12 mouse cellular contexts compared by ENCODE assay signal in genomic region chr4:41532420-41532819, GRCm38 (mm10). TPM values are rescaled to one million over a fixed set of nuclear protein-coding genes. Genes with fewer than 3 reads are reported as not detected.
DNase-seq lines count a peak whose midpoint lies in the region; ATAC-seq and TF ChIP-seq lines count a peak whose summit lies in the region.
"Had no signal": no experiment of that assay in that cellular context is flagged by ENCODE, and none has a peak within 500 bp of the region (broad histone marks: within the 10 kb centered on the region; RNA-seq: fewer than 3 reads in every experiment).

No protein-coding gene starts in this region.

- no peaks in the 10 kb centered on the region for H3K36me3 ChIP-seq in heart, embryonic 11.5 days (ENCODE audit: control insufficient read depth, insufficient read depth, low read length)
- no peaks in the 10 kb centered on the region for H3K36me3 ChIP-seq in embryonic facial prominence, embryonic 11.5 days (replicated peaks; ENCODE audit: control insufficient read depth, insufficient read depth, low read depth, low read length)
- H3K36me3 ChIP-seq: heart, embryonic 15.5 days; neural tube, embryonic 12.5 days had no signal

- H3K27me3 ChIP-seq in heart, embryonic 11.5 days (ENCODE audit: control insufficient read depth, insufficient read depth, low read length): peaks cover 2% of the 10 kb centered on the region; the same call in 1 of the 2 replicates
- no peaks in the 10 kb centered on the region for H3K27me3 ChIP-seq in embryonic facial prominence, embryonic 11.5 days (ENCODE audit: control insufficient read depth, insufficient read depth, low read length)
- H3K27me3 ChIP-seq: forebrain, embryonic 13.5 days; heart, embryonic 15.5 days; neural tube, embryonic 12.5 days had no signal

- H3K4me3 ChIP-seq in heart, embryonic 11.5 days (ENCODE audit: low read depth, low read length): no peak overlapping the region
- H3K4me3 ChIP-seq in embryonic facial prominence, embryonic 11.5 days (ENCODE audit: low read depth, low read length): no peak overlapping the region
- no peak overlapping the region for H3K4me3 ChIP-seq in left cerebral cortex, adult 2 months
- H3K4me3 ChIP-seq: forebrain, embryonic 13.5 days; heart, embryonic 15.5 days; neural tube, embryonic 12.5 days had no signal

- 18% methylated on average over 6 of the region's 6 CpGs for WGBS in heart, embryonic 11.5 days (ENCODE audit: insufficient replicate concordance)
- WGBS in embryonic facial prominence, embryonic 11.5 days: 19% methylated on average over 6 of the region's 6 CpGs

- intact Hi-C loops in heart, postnatal 10 days (cut with DNase I): no loop called here
- intact Hi-C loops in left cerebral cortex, adult 2 months (cut with DNase I): no loop called here

- H3K4me2 ChIP-seq in heart, embryonic 11.5 days: no peak overlapping the region
- no peak overlapping the region for H3K4me2 ChIP-seq in embryonic facial prominence, embryonic 11.5 days (ENCODE audit: low read depth, low read length)
- H3K4me2 ChIP-seq: forebrain, embryonic 13.5 days; heart, embryonic 15.5 days; neural tube, embryonic 12.5 days had no signal

- DNase-seq in heart, postnatal 10 days: peak; percentile 27 to 46
- peak; percentile 74 for DNase-seq in testis, postnatal 10 days (ENCODE audit: low spot score)
- no peak for DNase-seq in testis, postnatal 14 days (ENCODE audit: low spot score)
- DNase-seq in embryonic facial prominence, embryonic 11.5 days (ENCODE audit: low spot score): peak; percentile 80
- DNase-seq in thymus, postnatal 36 days: peak; percentile 19 to 20
- no peak for DNase-seq in left cerebral cortex, adult 8-10 months (ENCODE audit: low spot score in 2 of 2)
- DNase-seq in left cerebral cortex, adult 2 months (ENCODE audit: extremely low spot score in 1 of 2, low spot score in 2 of 2): no peak
- DNase-seq: cerebellum, adult 11-12 months had no signal

- ATAC-seq in heart, embryonic 11.5 days (replicated peaks; ENCODE audit: insufficient number of reproducible peaks, low FRiP score, low TSS enrichment): no peak
- ATAC-seq in embryonic facial prominence, embryonic 11.5 days (replicated peaks; ENCODE audit: insufficient number of reproducible peaks, low FRiP score, low TSS enrichment, low read depth): no peak
- ATAC-seq: forebrain, embryonic 13.5 days had no signal

- no peaks in the 10 kb centered on the region for H3K9me3 ChIP-seq in heart, embryonic 11.5 days (replicated peaks; ENCODE audit: control insufficient read depth, low read length)
- H3K9me3 ChIP-seq in embryonic facial prominence, embryonic 11.5 days (replicated peaks; ENCODE audit: control insufficient read depth, low read length): no peaks in the 10 kb centered on the region
- H3K9me3 ChIP-seq: forebrain, embryonic 13.5 days; heart, embryonic 15.5 days; neural tube, embryonic 12.5 days had no signal

- no peak for TF ChIP-seq CTCF in left cerebral cortex, adult 2 months (IDR thresholded peaks at IDR 0.05)

- 0 out of 2 replicates have a peak, but pooled peaks cover 5% of the 10 kb centered on the region for H3K4me1 ChIP-seq in heart, embryonic 11.5 days (ENCODE audit: control insufficient read depth, insufficient read depth, low read length)
- no peaks in the 10 kb centered on the region for H3K4me1 ChIP-seq in embryonic facial prominence, embryonic 11.5 days (ENCODE audit: control insufficient read depth, insufficient read depth, low read length)

- H3K27ac ChIP-seq in heart, embryonic 11.5 days (ENCODE audit: low read depth, low read length): no peak overlapping the region
- no peak overlapping the region for H3K27ac ChIP-seq in embryonic facial prominence, embryonic 11.5 days (replicated peaks; ENCODE audit: low read depth, low read length)
- no peak overlapping the region for H3K27ac ChIP-seq in left cerebral cortex, adult 2 months
- H3K27ac ChIP-seq: forebrain, embryonic 13.5 days; heart, embryonic 15.5 days; neural tube, embryonic 12.5 days had no signal

- H3K9ac ChIP-seq in heart, embryonic 11.5 days (ENCODE audit: low read depth, low read length): no peak overlapping the region
- H3K9ac ChIP-seq in embryonic facial prominence, embryonic 11.5 days (replicated peaks; ENCODE audit: low read length): no peak overlapping the region
- H3K9ac ChIP-seq: forebrain, embryonic 13.5 days; heart, embryonic 15.5 days; neural tube, embryonic 12.5 days had no signal

RNA-seq across cellular contexts. Expression of gene 1110017D15Rik, which starts 15.3 kb away (rescaled TPM):
- under 1 TPM in 1 of 2 experiments, not detected in 1; 0.31 TPM for total RNA-seq in heart, postnatal 10 days (2021)
- not detected in 2 replicates for polyA plus RNA-seq in heart, embryonic 11.5 days (2014; fragmentation: Nextera tagmentation; extraction: Ambion mirVana)
- 6.3 and 6.4 TPM in 2 replicates for polyA plus RNA-seq in embryonic facial prominence, embryonic 11.5 days (2014; fragmentation: Nextera tagmentation; extraction: Ambion mirVana)
- 1 to 10 TPM; 2.7 to 5.7 (median 4.3) TPM for total RNA-seq in left cerebral cortex, adult 8-10 months (2022)
- 1 to 10 TPM; 5.2 to 6.1 TPM for total RNA-seq in left cerebral cortex, adult 2 months (2021)

RNA-seq across cellular contexts. Expression of gene AI464131, which starts 29.5 kb away (rescaled TPM):
- total RNA-seq in heart, postnatal 10 days (2021): 10 to 100 TPM; 10.1 to 10.6 TPM
- 2.9 and 3.2 TPM in 2 replicates for polyA plus RNA-seq in heart, embryonic 11.5 days (2014; fragmentation: Nextera tagmentation; extraction: Ambion mirVana)
- polyA plus RNA-seq in embryonic facial prominence, embryonic 11.5 days (2014; fragmentation: Nextera tagmentation; extraction: Ambion mirVana): 9.7 and 11.4 TPM in 2 replicates
- 10 to 100 TPM; 20.9 to 26.5 (median 23.3) TPM for total RNA-seq in left cerebral cortex, adult 8-10 months (2022)
- total RNA-seq in left cerebral cortex, adult 2 months (2021): 10 to 100 TPM; 27.1 to 28.1 TPM

RNA-seq across cellular contexts. Expression of gene Fam219a, which starts 36.9 kb away (rescaled TPM):
- 10 to 100 TPM; 18.6 to 21.8 TPM for total RNA-seq in heart, postnatal 10 days (2021)
- polyA plus RNA-seq in heart, embryonic 11.5 days (2014; fragmentation: Nextera tagmentation; extraction: Ambion mirVana): 1.5 and 1.8 TPM in 2 replicates
- 2.3 and 4.3 TPM in 2 replicates for polyA plus RNA-seq in embryonic facial prominence, embryonic 11.5 days (2014; fragmentation: Nextera tagmentation; extraction: Ambion mirVana)
- total RNA-seq in left cerebral cortex, adult 8-10 months (2022): 100 to 1,000 TPM; 201 to 205 (median 202) TPM
- 100 to 1,000 TPM; 195 to 209 TPM for total RNA-seq in left cerebral cortex, adult 2 months (2021)

RNA-seq across cellular contexts. Expression of gene Dnaic1, which starts 37.2 kb away (rescaled TPM):
- total RNA-seq in heart, postnatal 10 days (2021): 1 to 10 TPM in 1 of 2 experiments, under 1 TPM in 1; 0.84 to 1.6 TPM
- 1.2 TPM in 2 replicates for polyA plus RNA-seq in heart, embryonic 11.5 days (2014; fragmentation: Nextera tagmentation; extraction: Ambion mirVana)
- polyA plus RNA-seq in embryonic facial prominence, embryonic 11.5 days (2014; fragmentation: Nextera tagmentation; extraction: Ambion mirVana): 0.21 and 1.5 TPM in 2 replicates
- 10 to 100 TPM in 1 of 4 experiments, 1 to 10 TPM in 3; 7.7 to 11.7 (median 9.6) TPM for total RNA-seq in left cerebral cortex, adult 8-10 months (2022)
- total RNA-seq in left cerebral cortex, adult 2 months (2021): 1 to 10 TPM; 6.4 to 7.5 TPM

Comparison
In these comparisons a context has a peak if more than half of its experiments do, and no peak if none do; other contexts are left out.
1. DNase-seq: peak in heart, postnatal 10 days (2 of 2), testis, postnatal 10 days (single experiment), embryonic facial prominence, embryonic 11.5 days (single experiment) and thymus, postnatal 36 days (2 of 2); none in testis, postnatal 14 days (single experiment), left cerebral cortex, adult 8-10 months (0 of 2) and left cerebral cortex, adult 2 months (0 of 2).
2. RNA of gene Fam219a, which starts 36.9 kb away (total RNA-seq): 195 to 209 TPM in left cerebral cortex, adult 2 months and 201 to 205 TPM in left cerebral cortex, adult 8-10 months; 18.6 to 21.8 TPM in heart, postnatal 10 days; every median in the first group is over 4 times any median in the second.